Mouse (Mus musculus): ENCODE data around the gene Adarb2.

Gene Adarb2

DNA sequence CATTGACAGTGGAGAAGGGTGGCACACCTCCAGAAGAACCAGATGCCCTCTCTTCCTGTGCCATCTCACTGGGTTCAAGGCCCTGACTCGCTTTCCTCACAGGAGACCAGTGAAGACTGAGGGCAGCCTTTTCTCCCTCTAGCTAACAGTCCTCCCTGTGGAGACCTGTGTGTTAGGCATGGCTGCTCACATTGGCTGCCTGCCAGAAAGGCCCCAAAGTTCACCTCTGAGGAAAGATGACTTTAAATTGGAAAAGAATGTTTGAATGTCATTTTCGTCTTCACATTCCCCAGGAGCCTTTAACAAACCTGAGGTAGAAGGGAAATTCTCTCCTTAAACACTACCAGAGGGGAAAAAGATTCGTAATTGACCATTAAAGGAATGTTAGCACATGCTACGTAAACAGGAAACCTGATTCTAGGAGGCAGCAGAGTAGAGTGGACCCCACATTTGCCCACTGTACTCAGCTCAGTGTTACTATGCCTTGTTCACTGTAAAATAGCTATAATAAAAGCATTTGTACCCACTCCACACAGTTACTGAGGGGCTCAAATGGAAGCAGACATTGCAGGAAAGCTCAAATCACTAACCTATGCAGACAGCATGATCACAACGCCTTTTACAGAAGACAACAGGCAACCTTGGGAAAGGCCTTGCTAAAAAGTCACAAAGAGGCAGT lies 285.2 kb downstream of the Adarb2 start:
- DNase-seq (ENCODE audit: low read depth, low spot score), result no peak

DNA sequence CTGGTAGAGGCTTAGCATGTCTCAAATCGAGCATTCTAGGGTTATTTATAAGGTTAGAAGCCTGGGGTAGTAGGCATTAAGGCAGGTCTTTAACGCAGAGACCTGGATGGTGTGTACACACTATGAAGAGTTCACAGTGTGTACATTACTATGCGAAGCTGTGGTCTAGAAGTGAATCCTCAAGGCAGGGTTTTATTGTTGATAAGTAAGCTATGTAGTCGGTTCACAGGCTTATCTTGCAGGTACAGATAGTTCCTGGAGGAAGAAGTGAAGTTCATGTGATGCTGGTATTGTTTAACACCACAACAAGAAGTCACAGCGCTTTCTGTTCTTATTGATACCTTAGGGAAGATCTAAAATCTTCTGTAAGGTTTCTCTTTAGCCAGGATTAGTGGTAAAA lies 290.7 kb downstream of the Adarb2 start:
- DNase-seq (ENCODE audit: low read depth, low spot score), result no peak

DNA sequence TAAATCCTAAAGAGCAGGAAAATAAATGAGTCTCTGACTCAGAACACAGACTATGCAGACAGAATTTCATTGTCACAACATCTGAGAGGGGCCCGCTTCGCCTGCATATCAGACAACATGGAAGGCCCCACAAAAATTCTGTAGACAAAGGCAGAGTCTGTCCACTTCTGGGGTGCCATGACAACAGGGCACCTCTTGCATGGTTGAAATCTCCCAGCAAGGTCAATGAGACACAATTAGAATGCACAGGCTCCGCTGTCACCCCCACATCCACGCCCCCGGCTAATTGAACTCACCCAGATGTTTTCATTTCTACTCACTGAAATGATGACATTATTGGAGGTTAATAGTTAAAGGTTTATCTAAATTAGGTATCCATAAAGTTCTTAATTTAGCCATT lies 296.9 kb downstream of the Adarb2 start:
- DNase-seq (ENCODE audit: low read depth, low spot score), result no peak

DNA sequence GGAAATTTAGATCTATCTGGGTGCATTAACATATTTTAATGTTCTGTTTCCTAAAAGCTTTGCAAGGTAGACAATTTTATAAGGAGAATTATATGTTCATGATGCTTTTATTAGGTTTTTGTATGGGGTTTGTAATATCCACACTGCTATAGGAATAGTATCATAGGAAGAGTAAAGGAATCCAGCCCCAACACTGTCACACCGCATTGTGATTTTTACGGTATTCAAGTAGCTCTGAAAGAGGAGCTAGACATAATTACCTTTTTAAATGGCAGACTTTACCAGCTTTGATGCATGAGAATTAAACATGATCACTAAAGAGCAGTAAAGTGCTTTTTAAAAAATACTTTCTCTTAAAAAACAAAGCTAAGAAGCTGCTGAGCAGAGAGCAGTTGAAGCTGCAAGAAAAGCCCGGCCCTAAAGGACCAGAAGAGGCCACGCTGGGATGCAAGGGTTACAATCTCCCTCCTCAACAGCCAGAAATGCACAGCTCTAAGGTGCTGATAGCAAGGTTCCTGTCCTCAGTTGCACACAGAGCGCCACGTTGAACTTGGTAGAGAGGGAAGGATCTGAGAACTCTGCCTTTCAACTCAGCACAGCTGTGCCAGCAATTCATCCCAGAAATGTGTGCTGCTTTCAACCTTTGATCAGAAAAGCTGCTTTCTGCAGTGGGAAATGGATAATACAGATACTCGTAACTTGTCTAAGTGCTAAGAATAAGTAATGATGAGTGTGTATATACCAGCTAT lies 308.6 kb downstream of the Adarb2 start:
- no peak for DNase-seq (ENCODE audit: low read depth, low spot score)

DNA sequence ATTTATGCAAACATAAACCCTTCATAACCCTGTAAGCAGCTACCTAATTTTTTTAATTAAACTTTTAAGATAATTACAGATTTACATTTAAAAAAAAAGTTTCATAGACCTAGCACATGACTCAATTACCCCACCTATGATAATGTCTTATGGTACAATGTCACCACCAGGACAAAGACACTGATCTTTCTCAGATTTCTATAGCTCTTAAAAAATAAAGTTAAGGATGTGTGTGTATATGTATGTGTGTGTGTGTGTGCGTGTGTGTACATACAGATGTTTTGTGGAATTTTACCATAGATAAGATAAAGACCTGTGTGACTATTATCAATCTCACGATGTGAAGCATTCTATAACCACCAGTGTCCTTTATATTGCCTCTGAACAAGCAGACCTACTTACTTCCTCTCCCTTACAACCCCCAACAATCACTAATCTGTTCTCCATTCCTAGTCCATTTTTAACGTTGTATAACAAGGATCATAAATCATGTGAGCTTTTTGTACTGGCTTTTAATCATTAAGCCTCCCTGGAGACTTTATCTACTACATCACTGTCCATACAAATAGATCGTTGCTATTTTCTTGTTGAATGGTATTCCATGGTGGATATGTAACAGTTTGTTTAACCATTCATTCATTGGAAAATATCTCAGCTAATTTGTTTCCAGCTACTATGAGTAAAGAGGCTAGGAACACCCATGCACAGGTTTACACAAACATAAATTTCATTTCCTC lies 313.5 kb downstream of the Adarb2 start:
- DNase-seq (ENCODE audit: low read depth, low spot score), result no peak

DNA sequence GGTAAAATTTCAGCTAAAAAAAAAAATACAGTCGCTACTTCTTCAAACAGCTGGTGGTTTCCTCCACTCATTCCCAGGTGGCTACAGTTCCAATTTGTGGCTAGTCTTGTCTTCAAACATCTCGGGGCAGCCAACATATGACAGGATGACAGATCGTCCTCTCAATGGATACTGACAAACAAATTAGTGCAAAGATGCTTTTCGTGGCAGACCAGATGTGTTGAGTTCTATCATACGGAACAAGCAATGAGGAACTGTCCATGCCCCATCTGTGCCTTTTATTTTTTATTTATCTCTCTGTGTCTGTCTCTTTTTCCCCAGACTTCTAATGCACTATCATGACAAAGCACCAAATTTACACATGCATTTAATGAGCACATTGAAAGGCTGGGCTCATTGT lies 316.5 kb downstream of the Adarb2 start:
- DNase-seq (ENCODE audit: low read depth, low spot score), result no peak

DNA sequence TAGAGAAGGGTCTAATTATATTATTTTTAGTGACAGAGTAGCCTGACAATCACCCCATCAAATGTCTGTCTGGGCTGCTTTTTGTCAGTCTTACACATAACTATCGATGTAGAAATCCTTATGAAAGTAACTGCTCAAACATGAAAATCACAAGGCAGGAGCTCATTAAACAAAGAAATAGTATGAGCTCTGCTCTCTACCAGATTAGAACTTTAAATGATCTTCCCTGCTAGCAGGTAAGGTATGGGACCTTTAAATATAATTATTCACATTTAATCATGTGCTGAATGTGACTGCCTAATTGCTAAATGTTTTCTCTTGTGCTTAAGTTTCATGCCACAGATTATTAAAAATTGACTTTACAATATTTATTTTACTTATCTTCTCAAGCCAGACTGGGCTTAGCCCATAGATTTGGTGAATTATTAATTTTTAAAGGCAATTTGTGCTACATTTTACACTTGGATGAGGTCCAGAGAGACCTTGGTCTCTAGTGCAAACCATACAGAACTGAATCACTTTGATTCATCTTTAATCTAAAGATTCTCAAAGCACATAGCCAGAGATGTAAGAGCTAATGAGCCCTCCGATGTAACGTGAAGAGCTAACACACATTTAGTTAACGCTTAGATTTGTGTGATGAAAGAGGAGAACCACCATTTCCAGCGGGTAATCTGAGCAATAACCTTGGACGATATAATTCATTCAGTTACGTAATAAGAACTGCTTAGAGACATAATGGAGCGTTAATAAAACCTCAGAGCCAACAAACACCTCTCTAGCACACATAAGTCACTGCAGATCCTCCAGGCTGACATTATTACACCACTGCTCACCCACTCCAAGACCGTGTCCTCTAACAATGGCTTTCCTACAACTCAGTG lies 323.3 kb downstream of the Adarb2 start:
- DNase-seq (ENCODE audit: low read depth, low spot score), result no peak

DNA sequence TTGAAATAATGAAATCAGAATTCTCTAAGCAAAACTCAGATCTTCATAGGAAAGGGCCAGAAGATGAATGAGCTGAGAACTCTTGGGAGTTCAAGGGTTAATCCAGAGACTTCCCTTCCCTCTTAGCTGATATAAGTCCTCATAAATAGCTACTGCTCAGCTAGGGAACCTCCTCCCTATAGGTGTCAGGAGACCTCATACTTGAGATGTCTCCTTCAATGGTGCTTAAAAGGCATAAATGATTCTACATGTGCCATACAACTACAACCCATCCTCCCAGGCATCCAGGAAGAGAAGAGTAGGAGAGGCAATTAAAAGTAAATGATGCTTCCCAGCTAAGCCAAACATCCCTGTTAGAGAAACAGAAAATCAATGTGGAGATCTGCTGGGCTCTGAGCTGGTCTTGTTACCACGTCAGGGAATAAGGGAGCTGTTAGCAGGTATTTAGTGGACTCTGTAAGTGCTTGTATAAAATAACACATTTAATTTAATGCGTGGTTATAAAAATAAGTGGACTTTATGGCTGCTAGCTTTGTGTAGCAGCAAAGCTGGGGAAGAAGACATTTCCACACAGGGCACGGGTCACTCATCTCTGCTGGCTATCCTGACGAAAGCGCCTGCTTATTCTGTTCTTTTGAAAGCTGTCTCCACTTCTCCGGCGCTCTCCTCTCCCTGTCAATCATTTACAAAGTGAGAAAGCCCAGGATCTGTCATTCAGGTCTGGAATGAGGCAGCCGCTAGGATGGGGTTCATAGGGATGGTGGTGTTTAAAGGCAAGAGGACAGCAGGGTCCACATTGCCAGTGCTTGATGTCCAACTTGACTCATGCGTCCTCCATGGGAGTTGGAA lies 331.8 kb downstream of the Adarb2 start:
- DNase-seq (ENCODE audit: low read depth, low spot score), result no peak

DNA sequence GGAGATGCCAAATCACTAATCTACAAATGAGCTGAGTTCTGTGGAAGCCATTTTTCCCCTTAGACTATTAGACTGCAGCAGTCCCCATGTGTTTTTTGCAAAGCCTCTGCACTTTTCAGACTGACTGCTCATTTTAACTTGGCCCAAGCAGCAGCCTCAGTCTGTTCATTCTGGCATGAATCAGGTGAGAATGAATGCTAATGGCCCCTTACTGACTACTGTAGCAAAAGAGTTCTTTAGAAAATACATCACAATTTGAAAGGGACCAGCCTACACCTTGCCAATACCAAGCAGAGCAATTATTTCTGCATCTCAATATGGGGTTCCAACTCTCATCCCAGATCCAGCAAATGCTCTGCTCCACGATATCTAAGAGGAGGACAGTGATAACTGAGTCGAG lies 335.8 kb downstream of the Adarb2 start:
- DNase-seq (ENCODE audit: low read depth, low spot score), result no peak

DNA sequence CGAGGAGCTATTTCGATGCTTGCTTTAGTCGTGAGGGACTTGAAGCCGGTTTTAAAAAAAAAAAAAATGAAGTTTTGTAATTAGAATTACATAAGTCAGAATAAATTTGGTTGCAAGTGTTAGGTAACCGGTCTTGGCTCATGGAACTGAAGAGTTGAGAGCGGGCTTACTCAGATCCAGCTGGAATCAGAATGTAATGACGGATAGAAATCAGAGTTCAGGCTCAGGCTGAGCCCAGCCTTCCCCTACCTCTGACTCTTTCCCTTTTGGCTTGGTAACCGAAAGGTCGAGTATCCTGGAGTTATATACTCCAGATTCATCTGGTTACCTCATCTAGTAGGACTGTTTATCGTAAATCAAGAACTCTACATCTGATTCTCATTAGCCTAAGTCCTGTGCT lies 336.2 kb downstream of the Adarb2 start:
- DNase-seq (ENCODE audit: low read depth, low spot score), result no peak

DNA sequence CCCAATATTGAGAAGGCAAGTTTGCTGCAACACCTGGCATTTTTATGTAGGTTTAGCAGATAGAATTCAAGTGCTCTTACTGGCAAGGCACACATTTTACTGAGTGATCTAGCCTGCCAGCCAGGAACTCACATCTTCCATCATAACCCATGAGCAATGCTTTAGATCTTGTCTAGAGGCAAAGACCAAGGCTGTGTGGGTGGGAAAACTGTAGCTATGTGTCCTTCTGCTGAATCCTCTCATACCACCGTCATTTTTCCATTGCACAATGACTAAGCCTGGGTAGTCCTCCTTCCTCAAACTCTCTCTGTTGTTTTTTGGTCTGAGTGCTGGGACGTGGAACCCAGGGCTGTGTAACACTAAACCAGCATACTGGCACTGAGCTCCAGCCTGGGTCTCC lies 340.0 kb downstream of the Adarb2 start:
- DNase-seq (ENCODE audit: low read depth, low spot score), result no peak

DNA sequence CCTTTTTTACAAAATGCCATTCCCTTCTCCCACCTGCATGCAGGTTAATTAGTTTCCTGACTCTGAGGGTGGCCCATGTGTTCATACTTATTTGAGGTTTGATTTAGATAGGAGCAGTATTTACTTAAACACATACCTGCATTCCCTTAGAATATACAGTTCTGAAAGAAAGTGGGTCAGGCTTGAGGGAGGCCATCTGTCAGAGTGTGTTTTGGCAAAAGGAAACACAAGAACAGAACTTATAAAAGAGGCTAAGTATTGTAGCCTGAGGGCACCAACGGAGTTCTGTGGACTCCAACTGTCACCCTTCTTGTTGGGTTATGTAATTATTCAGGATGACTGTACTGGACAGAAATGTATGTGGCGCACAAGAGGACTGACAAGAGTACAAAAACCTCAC lies 349.6 kb downstream of the Adarb2 start:
- DNase-seq (ENCODE audit: low read depth, low spot score), result no peak

DNA sequence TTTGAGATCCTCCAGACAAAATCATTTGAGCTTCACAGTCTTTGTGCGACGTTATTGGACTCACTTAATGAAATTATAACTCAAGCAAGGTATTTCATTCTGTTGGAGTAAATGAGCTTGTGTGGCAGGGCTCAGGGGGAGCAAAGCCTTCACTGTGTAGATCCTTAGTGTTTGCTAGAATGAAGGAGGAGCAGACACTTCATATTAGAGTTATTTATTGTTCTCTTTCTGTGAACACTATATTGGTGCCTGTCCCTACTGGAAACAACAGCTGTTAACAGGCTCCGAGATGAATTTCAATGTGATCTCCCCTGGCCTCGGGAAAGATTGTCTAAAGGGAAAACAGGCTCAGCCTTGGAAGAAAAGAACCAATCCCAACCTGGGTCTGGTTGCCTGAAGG lies 355.1 kb downstream of the Adarb2 start:
- no peak for DNase-seq (ENCODE audit: low read depth, low spot score)

DNA sequence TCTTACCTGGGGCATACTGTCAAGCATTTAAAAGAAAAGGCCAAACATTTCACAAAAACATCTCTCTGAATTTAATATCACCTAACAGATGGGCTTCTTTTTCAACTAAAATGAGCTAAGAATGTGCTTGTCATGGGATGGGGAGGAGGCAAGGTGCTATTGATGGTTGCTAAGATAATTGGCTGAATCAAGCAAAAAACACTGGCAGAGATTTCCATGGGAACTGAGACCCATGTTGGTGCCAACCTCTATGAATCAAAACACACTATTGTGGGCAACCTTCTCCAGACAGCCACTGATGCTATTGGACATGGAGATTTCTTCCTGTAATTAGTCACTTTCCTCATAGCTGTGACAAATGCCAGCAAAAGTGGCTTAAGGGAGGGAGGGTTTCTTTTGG lies 357.8 kb downstream of the Adarb2 start:
- no peak for DNase-seq (ENCODE audit: low read depth, low spot score)

DNA sequence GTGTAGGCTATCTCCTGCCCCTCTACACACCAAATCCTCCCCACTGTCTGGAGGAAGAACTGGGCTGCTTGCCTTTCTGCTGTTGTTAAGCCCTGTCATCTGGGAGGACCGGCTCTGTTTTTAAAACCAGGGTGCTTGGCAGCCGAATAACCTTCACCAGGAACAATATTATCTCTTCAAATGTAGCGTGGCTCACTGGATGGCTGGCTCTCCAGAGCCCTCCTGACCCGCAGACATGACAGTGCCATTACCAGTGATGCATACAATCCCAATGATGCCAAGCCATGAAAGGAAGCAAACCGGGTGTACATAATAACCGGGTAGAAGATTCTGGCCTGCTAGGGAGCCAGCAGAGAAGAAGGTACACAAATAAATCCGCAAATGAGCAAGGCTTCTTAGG lies 360.5 kb downstream of the Adarb2 start:
- no peak for DNase-seq (ENCODE audit: low read depth, low spot score)

DNA sequence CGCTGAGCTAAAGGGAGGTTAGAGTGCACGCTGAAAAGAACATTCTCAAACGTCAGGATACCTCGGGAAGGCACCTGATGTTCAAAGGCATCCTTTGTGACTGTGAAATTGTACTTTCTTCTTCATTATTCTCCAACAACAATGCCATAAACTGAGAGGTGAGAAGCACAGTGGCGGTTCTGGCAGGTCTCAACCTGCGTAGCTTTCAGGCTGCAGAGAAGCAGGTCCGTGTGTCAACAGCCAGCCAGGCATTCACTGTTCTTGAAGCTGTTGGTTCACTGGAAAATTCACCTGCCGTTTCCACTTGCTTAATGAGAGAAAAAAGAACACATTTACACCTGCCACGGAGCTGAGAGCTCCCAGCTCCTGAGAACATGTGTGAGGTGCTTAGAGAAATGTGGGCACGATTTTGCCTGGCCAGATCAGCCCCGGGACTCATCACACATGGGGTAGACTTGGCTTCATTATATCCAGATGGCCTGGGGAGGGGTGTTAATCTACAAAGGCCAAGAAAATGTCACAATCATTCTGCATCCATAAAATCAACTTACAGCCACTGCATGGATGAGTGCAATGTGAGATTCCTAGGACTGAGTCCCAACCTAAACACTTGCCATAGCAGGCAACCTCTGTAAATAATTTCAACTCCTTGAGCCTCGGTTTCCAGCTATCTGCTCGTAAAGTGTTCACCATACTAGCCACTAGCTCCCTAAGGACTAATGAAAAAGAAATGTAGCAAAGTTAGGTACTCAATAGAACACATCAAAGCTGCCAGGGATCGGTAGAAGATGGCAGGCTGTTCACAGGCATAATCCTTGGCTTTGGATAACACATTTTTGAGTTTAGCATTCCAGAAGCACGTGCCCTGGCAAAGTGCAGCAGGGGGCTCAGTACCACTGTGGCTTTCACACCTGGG lies 364.7 kb downstream of the Adarb2 start:
- DNase-seq (ENCODE audit: low read depth, low spot score), result no peak

DNA sequence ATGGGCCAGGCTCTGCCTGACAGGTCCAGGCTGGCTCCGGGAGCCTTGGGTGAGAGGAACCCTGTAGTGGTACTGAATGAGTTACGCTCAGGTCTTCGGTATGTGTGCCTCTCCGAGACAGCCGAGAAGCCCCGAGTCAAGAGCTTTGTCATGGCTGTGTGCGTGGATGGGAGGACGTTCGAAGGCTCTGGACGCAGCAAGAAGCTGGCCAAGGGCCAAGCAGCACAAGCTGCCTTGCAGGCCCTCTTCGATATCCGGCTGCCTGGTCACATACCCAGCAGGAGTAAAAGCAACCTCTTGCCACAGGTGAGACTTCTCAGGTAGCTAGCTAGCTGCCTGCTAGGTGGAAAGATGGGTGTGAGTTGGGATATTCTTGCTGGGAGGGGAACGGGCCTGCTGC lies 367.6 kb downstream of the Adarb2 start:
- no peak for DNase-seq (ENCODE audit: low read depth, low spot score)

DNA sequence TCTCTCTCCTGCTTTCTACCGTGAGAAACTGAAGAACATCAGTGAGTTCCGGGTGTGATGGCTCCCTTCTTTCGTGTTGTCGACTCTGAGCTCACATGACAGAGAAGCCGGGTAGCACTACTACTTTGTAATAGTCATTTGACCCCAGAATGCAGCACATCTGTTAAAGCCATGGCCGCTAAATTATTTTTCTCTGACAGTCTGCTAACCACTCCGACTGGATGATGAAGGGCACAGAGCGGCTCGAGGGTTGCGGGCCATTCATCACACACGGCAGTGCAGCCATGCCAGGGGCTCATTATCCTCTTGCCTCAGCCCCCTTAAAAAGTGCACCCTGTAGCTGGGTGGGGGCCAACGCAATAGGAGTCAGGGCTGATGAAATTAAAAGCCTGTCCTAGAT lies 371.2 kb downstream of the Adarb2 start:
- DNase-seq (ENCODE audit: low read depth, low spot score), result no peak

DNA sequence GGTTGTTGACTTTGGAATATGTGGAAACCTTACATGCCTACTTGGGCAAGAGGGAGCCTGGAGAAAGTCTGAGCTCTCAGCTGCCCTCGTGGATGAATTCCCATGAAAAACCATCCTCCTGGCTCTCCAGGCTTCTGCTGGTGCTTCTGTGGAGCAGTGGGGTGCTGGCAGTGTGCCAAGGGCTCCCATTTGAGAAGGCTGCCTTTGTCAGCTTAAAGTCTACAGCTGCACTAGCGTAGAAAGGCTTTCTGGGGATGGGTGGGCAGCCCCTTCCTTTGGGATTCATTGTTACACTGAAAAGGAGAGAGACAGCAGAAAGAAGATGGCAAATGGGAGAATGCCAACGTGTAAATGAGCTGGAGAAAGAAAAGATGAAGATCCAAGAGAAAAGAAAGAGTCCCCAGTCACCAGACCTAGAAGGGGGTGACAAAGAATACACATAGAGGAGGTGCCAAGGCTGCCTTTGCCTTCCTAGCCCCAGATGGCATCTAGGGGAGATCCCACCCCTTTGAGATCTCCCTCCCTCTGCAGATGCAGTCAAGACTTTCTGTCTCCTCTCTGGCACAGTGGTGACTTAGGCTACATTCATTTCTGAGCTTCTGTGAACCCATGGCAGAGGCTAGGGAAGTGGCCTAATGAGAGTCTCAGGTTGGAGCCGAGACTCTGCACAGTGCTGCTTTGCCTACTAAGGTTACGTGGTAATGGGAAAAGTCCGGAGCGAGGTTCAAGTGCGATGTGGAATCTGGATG lies 381.8 kb downstream of the Adarb2 start:
- DNase-seq (ENCODE audit: low read depth, low spot score), result no peak
